Mouse (Mus musculus): ENCODE measurements around the gene Nudt14. TPM values are rescaled to one million over a fixed set of nuclear protein-coding genes. Genes with fewer than 3 reads are reported as not detected.

The Nudt14 gene
- polyA plus RNA-seq, 1 experiment = 0.86 TPM

- Histone ChIP-seq H3K27me3 (ENCODE audit: control insufficient read depth) (peaks cover 57% of the 10 kb centered on the region), H3K36me3 (ENCODE audit: control insufficient read depth) (peaks cover 2% of the 10 kb centered on the region), H3K4me3 (replicated peaks) (no peak overlapping the region), H3K4me1 (ENCODE audit: control insufficient read depth) (peaks cover 24% of the 10 kb centered on the region), H3K9me3 (ENCODE audit: control insufficient read depth, low read length) (no peaks in the 10 kb centered on the region)
- TF ChIP-seq GATA1 (IDR thresholded peaks at IDR 0.05; ENCODE audit: low read length) = no peak
- TF ChIP-seq TAL1 (IDR thresholded peaks at IDR 0.05; ENCODE audit: low read length) = no peak
These were observed 10.5 kb upstream of the Nudt14 start for GRCm38 (mm10) chr12:112952433-112952832.

- Histone ChIP-seq H3K4me3 (replicated peaks) (no peak overlapping the region), H3K9me3 (ENCODE audit: control insufficient read depth, low read length) (no peaks in the 10 kb centered on the region), H3K4me1 (ENCODE audit: control insufficient read depth) (peaks cover 24% of the 10 kb centered on the region), H3K27me3 (ENCODE audit: control insufficient read depth) (peaks cover 61% of the 10 kb centered on the region), H3K36me3 (ENCODE audit: control insufficient read depth) (no peaks in the 10 kb centered on the region)
- TF ChIP-seq GATA1 (IDR thresholded peaks at IDR 0.05; ENCODE audit: low read length) (no peak), TAL1 (IDR thresholded peaks at IDR 0.05; ENCODE audit: low read length) (no peak)
These were observed 9.4 kb upstream of the Nudt14 start for GRCm38 (mm10) chr12:112951150-112951842.

GRCm38 (mm10) chr12:112950761-112951129, 8.8 kb upstream of the Nudt14 start:
- peaks cover 22% of the 10 kb centered on the region for H3K4me1 ChIP-seq (ENCODE audit: control insufficient read depth)

GRCm38 (mm10) chr12:112950040-112950760, 8.3 kb upstream of the Nudt14 start:
- H3K4me3 ChIP-seq (replicated peaks) = peak overlapping the region; percentile 64
- no peaks in the 10 kb centered on the region for H3K36me3 ChIP-seq (ENCODE audit: control insufficient read depth)
- TF ChIP-seq GATA1 (IDR thresholded peaks at IDR 0.05; ENCODE audit: low read length) = peak; percentile 30; the same call in 1 of the 2 replicates
- TF ChIP-seq TAL1 (IDR thresholded peaks at IDR 0.05; ENCODE audit: low read length) = no peak
- peaks cover 20% of the 10 kb centered on the region for H3K4me1 ChIP-seq (ENCODE audit: control insufficient read depth)
- H3K9me3 ChIP-seq (ENCODE audit: control insufficient read depth, low read length) = no peaks in the 10 kb centered on the region
- peaks cover 61% of the 10 kb centered on the region for H3K27me3 ChIP-seq (ENCODE audit: control insufficient read depth)

More at GRCm38 (mm10) chr12:112950761-112951129, 8.8 kb upstream of the Nudt14 start:
- TF ChIP-seq TAL1 (IDR thresholded peaks at IDR 0.05; ENCODE audit: low read length) (no peak), GATA1 (IDR thresholded peaks at IDR 0.05; ENCODE audit: low read length) (no peak)
- peak overlapping the region; percentile 64 for H3K4me3 ChIP-seq (replicated peaks)
- no peaks in the 10 kb centered on the region for H3K9me3 ChIP-seq (ENCODE audit: control insufficient read depth, low read length)
- peaks cover 61% of the 10 kb centered on the region for H3K27me3 ChIP-seq (ENCODE audit: control insufficient read depth)
- no peaks in the 10 kb centered on the region for H3K36me3 ChIP-seq (ENCODE audit: control insufficient read depth)

- H3K36me3 ChIP-seq (ENCODE audit: control insufficient read depth) = no peaks in the 10 kb centered on the region
- TF ChIP-seq GATA1 (IDR thresholded peaks at IDR 0.05; ENCODE audit: low read length) (no peak), TAL1 (IDR thresholded peaks at IDR 0.05; ENCODE audit: low read length) (no peak)
- H3K4me1 ChIP-seq (ENCODE audit: control insufficient read depth) = peaks cover 20% of the 10 kb centered on the region
- H3K9me3 ChIP-seq (ENCODE audit: control insufficient read depth, low read length) = no peaks in the 10 kb centered on the region
- no peak overlapping the region for H3K4me3 ChIP-seq (replicated peaks)
- peaks cover 50% of the 10 kb centered on the region for H3K27me3 ChIP-seq (ENCODE audit: control insufficient read depth)
These were observed 5.4 kb upstream of the Nudt14 start for GRCm38 (mm10) chr12:112947307-112947706.

GRCm38 (mm10) chr12:112943669-112944068, 1.7 kb upstream of the Nudt14 start:
- peaks cover 22% of the 10 kb centered on the region for H3K4me1 ChIP-seq (ENCODE audit: control insufficient read depth)
- TF ChIP-seq TAL1 (IDR thresholded peaks at IDR 0.05; ENCODE audit: low read length) (no peak), GATA1 (IDR thresholded peaks at IDR 0.05; ENCODE audit: low read length) (no peak)
- H3K36me3 ChIP-seq (ENCODE audit: control insufficient read depth) = no peaks in the 10 kb centered on the region
- peaks cover 13% of the 10 kb centered on the region for H3K27me3 ChIP-seq (ENCODE audit: control insufficient read depth)
- no peak overlapping the region for H3K4me3 ChIP-seq (replicated peaks)
- H3K9me3 ChIP-seq (ENCODE audit: control insufficient read depth, low read length) = no peaks in the 10 kb centered on the region

GRCm38 (mm10) chr12:112941156-112941775, 658 bp downstream of the Nudt14 start:
- no peaks in the 10 kb centered on the region for H3K9me3 ChIP-seq (ENCODE audit: control insufficient read depth, low read length)
- H3K36me3 ChIP-seq (ENCODE audit: control insufficient read depth) = no peaks in the 10 kb centered on the region
- H3K4me1 ChIP-seq (ENCODE audit: control insufficient read depth) = peaks cover 22% of the 10 kb centered on the region
- H3K27me3 ChIP-seq (ENCODE audit: control insufficient read depth) = no peaks in the 10 kb centered on the region
- TF ChIP-seq GATA1 (IDR thresholded peaks at IDR 0.05; ENCODE audit: low read length) (no peak), TAL1 (IDR thresholded peaks at IDR 0.05; ENCODE audit: low read length) (no peak)
- peak overlapping the region; percentile 81 for H3K4me3 ChIP-seq (replicated peaks)

- no peaks in the 10 kb centered on the region for H3K36me3 ChIP-seq (ENCODE audit: control insufficient read depth)
- no peaks in the 10 kb centered on the region for H3K9me3 ChIP-seq (ENCODE audit: control insufficient read depth, low read length)
- H3K4me1 ChIP-seq (ENCODE audit: control insufficient read depth) = peaks cover 22% of the 10 kb centered on the region
- no peaks in the 10 kb centered on the region for H3K27me3 ChIP-seq (ENCODE audit: control insufficient read depth)
- no peak for TF ChIP-seq TAL1 (IDR thresholded peaks at IDR 0.05; ENCODE audit: low read length)
- TF ChIP-seq GATA1 (IDR thresholded peaks at IDR 0.05; ENCODE audit: low read length) = no peak
- no peak overlapping the region for H3K4me3 ChIP-seq (replicated peaks)
These were observed 1.2 kb downstream of the Nudt14 start for GRCm38 (mm10) chr12:112940710-112941109.

GRCm38 (mm10) chr12:112940238-112940637, 1.7 kb downstream of the Nudt14 start:
- no peaks in the 10 kb centered on the region for H3K27me3 ChIP-seq (ENCODE audit: control insufficient read depth)
- no peak for TF ChIP-seq TAL1 (IDR thresholded peaks at IDR 0.05; ENCODE audit: low read length)
- no peak for TF ChIP-seq GATA1 (IDR thresholded peaks at IDR 0.05; ENCODE audit: low read length)
- H3K36me3 ChIP-seq (ENCODE audit: control insufficient read depth) = no peaks in the 10 kb centered on the region
- peaks cover 22% of the 10 kb centered on the region for H3K4me1 ChIP-seq (ENCODE audit: control insufficient read depth)
- no peak overlapping the region for H3K4me3 ChIP-seq (replicated peaks)
- H3K9me3 ChIP-seq (ENCODE audit: control insufficient read depth, low read length) = no peaks in the 10 kb centered on the region
